Mouse (Mus musculus): ENCODE measurements at regions not wholly inside any gene's neighbourhood (a gene's known extent, or its start where the extent isn't known, plus 50 kb on each side); places are given as distances from the start of the nearest gene placed in this dataset.

GRCm38 (mm10) chr6:93061741-93062140, 118.4 kb upstream of the Adamts9 start:
- Histone ChIP-seq H3K4me2 (replicated peaks) (no peak overlapping the region), H3K9ac (no peak overlapping the region), H3K27me3 (no peaks in the 10 kb centered on the region), H3K4me1 (peaks cover 9% of the 10 kb centered on the region), H3K36me3 (no peaks in the 10 kb centered on the region), H3K9me3 (no peaks in the 10 kb centered on the region), H3K4me3 (no peak overlapping the region), H3K27ac (no peak overlapping the region)
- 47% methylated on average over 3 of the region's 3 CpGs for WGBS
- no peak for ATAC-seq (ENCODE audit: insufficient number of reproducible peaks, insufficient read depth, low FRiP score, low TSS enrichment)

- no peak overlapping the region for H3K4me2 ChIP-seq (replicated peaks)
- H3K36me3 ChIP-seq: no peaks in the 10 kb centered on the region
- H3K9ac ChIP-seq: no peak overlapping the region
- H3K27ac ChIP-seq: no peak overlapping the region
- ATAC-seq (ENCODE audit: insufficient number of reproducible peaks, insufficient read depth, low FRiP score, low TSS enrichment): no peak
- H3K4me3 ChIP-seq: no peak overlapping the region
- 43% methylated on average over 2 of the region's 2 CpGs for WGBS
- H3K9me3 ChIP-seq: no peaks in the 10 kb centered on the region
- H3K4me1 ChIP-seq: no peaks in the 10 kb centered on the region
- H3K27me3 ChIP-seq: no peaks in the 10 kb centered on the region
Measured at GRCm38 (mm10) chr6:93045524-93045923, 102.2 kb upstream of the Adamts9 start.

DNA sequence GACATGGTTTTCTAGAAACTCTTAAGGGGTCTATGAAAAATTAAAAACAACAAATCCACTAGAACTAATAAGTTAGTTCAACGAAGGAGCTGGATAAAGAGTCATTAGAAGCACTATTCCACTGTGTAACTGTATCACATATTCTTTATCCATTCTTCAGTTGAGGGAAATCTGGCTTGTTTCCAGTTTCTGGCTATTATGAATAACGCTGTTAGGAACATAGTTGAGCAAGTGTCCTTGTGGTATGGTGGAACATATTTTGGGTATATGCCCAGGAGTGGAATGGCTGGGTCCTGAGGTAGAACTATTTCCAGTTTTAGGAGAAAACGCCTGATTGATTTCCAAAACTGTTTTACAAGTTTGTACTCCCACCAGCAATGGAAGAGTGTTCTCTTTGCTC, 97.7 kb upstream of the Adamts9 start:
- 89% methylated on average over 3 of the region's 3 CpGs for WGBS
- no peaks in the 10 kb centered on the region for H3K27me3 ChIP-seq
- no peak overlapping the region for H3K4me3 ChIP-seq
- H3K4me2 ChIP-seq (replicated peaks): no peak overlapping the region
- no peaks in the 10 kb centered on the region for H3K36me3 ChIP-seq
- no peaks in the 10 kb centered on the region for H3K4me1 ChIP-seq
- ATAC-seq (ENCODE audit: insufficient number of reproducible peaks, insufficient read depth, low FRiP score, low TSS enrichment): no peak
- H3K9ac ChIP-seq: no peak overlapping the region
- H3K9me3 ChIP-seq: no peaks in the 10 kb centered on the region
- no peak overlapping the region for H3K27ac ChIP-seq

- no peak for ATAC-seq (ENCODE audit: insufficient number of reproducible peaks, insufficient read depth, low FRiP score, low TSS enrichment)
- no peaks in the 10 kb centered on the region for H3K9me3 ChIP-seq
- H3K27ac ChIP-seq: no peak overlapping the region
- 91% methylated on average over 1 of the region's 1 CpGs for WGBS
- H3K4me3 ChIP-seq: no peak overlapping the region
- H3K4me2 ChIP-seq (replicated peaks): no peak overlapping the region
- no peaks in the 10 kb centered on the region for H3K27me3 ChIP-seq
- H3K9ac ChIP-seq: no peak overlapping the region
- H3K4me1 ChIP-seq: no peaks in the 10 kb centered on the region
- H3K36me3 ChIP-seq: no peaks in the 10 kb centered on the region
Measured at GRCm38 (mm10) chr6:93031812-93032330, 88.6 kb upstream of the Adamts9 start.

DNA sequence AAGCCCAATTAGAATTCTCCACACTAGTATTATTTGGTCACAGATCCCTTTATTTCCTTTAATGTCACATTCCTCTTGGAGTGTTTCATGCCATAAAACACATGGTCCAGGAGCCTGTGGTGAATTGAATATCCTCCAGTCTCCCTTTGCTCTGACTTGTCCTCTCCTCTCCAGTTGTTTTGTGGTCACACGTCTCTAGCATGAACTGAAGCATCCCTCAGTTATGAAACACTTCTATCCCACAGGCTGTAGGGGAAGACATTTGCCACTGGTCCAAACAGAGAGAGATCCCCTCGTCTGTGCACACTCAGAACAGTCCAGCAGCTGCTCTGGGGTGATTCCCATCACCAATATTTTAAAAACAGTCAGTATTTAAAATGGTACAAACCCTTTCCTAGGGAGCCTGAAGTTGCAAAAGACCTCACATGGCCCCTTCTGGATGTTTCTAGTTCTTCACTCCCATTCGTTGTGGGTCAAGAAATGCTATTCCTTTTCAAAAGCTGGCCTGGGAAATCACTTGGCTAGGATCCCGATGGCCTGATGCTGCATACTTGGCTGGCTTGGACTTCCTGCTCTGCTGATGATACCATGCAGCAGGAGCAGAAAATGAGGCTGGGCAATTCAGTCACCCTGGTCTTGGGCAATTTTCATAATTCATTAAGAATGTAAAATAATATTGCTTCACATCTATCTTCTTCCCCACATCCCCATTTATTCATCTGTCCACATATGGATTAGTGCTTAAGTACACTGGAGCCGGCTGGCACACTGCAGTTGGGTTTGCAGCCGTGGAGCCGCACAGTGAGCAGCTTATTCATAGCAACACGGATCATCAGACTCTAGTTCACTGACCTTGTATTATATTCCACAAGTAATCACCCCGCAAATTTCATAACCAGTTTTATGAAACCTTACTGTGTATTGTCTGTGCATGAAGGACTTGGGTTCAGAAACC, 83.1 kb upstream of the Adamts9 start:
- no peak for ATAC-seq (ENCODE audit: insufficient number of reproducible peaks, insufficient read depth, low FRiP score, low TSS enrichment)
- Histone ChIP-seq H3K4me2 (replicated peaks) (no peak overlapping the region), H3K9me3 (no peaks in the 10 kb centered on the region), H3K27ac (no peak overlapping the region), H3K9ac (no peak overlapping the region), H3K27me3 (no peaks in the 10 kb centered on the region), H3K4me3 (no peak overlapping the region), H3K36me3 (no peaks in the 10 kb centered on the region), H3K4me1 (peaks cover 5% of the 10 kb centered on the region; the same call in 1 of the 2 replicates)
- WGBS: 73% methylated on average over 9 of the region's 9 CpGs

GRCm38 (mm10) chr6:93014534-93014933, 71.2 kb upstream of the Adamts9 start:
- ATAC-seq (ENCODE audit: insufficient number of reproducible peaks, insufficient read depth, low FRiP score, low TSS enrichment): no peak

GRCm38 (mm10) chr6:93011906-93012305, 68.6 kb upstream of the Adamts9 start:
- 0 out of 2 replicates have a peak, but pooled peaks cover 6% of the 10 kb centered on the region for H3K4me1 ChIP-seq
- no peak overlapping the region for H3K4me3 ChIP-seq
- H3K36me3 ChIP-seq: no peaks in the 10 kb centered on the region
- H3K9ac ChIP-seq: no peak overlapping the region
- whole genome bisulfite sequencing: 85% methylated on average over 5 of the region's 5 CpGs
- ATAC-seq (ENCODE audit: insufficient number of reproducible peaks, insufficient read depth, low FRiP score, low TSS enrichment): no peak
- H3K27me3 ChIP-seq: no peaks in the 10 kb centered on the region
- no peak overlapping the region for H3K27ac ChIP-seq
- H3K9me3 ChIP-seq: no peaks in the 10 kb centered on the region
- no peak overlapping the region for H3K4me2 ChIP-seq (replicated peaks)

More at GRCm38 (mm10) chr6:93014534-93014933, 71.2 kb upstream of the Adamts9 start:
- Histone ChIP-seq H3K4me1 (0 out of 2 replicates have a peak, but pooled peaks cover 6% of the 10 kb centered on the region), H3K27ac (no peak overlapping the region), H3K36me3 (no peaks in the 10 kb centered on the region), H3K9me3 (no peaks in the 10 kb centered on the region), H3K4me2 (replicated peaks) (no peak overlapping the region), H3K9ac (no peak overlapping the region), H3K4me3 (no peak overlapping the region), H3K27me3 (no peaks in the 10 kb centered on the region)
- 75% methylated on average over 1 of the region's 1 CpGs for whole genome bisulfite sequencing

- no peak for ATAC-seq (ENCODE audit: insufficient number of reproducible peaks, insufficient read depth, low FRiP score, low TSS enrichment)
- Histone ChIP-seq H3K27ac (no peak overlapping the region), H3K4me2 (replicated peaks) (no peak overlapping the region), H3K36me3 (no peaks in the 10 kb centered on the region), H3K9me3 (no peaks in the 10 kb centered on the region), H3K4me3 (no peak overlapping the region), H3K4me1 (no peaks in the 10 kb centered on the region), H3K9ac (no peak overlapping the region), H3K27me3 (no peaks in the 10 kb centered on the region)
- WGBS: 76% methylated on average over 3 of the region's 3 CpGs
Measured at GRCm38 (mm10) chr6:93004587-93005240, 61.4 kb upstream of the Adamts9 start.

DNA sequence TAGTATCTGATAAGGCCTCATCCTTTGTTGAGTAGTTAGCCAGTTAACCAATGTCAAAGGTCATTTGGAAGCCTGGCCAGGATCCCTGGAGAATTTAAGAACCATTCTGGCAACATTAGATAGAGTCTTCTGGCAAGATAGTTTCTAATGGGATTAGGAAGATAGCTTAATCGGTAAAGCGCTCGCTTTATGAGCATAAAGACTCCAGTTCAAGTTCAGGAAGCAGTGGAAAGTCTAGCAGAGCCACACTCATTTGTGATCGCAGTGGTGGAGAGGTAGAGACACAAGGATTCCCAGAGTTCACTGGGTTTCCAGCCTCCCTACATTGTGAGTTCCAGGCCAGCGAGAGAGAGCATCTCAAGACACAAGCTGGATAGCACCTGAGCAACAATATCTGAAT, 60.5 kb upstream of the Adamts9 start:
- no peak overlapping the region for H3K4me2 ChIP-seq (replicated peaks)

GRCm38 (mm10) chr6:92993647-92994046, 50.4 kb upstream of the Adamts9 start:
- WGBS: 84% methylated on average over 5 of the region's 5 CpGs
- Histone ChIP-seq H3K4me2 (replicated peaks) (no peak overlapping the region), H3K9ac (no peak overlapping the region), H3K4me3 (no peak overlapping the region), H3K4me1 (no peaks in the 10 kb centered on the region), H3K36me3 (no peaks in the 10 kb centered on the region), H3K27ac (no peak overlapping the region), H3K9me3 (no peaks in the 10 kb centered on the region), H3K27me3 (0 out of 2 replicates have a peak, but pooled peaks cover 2% of the 10 kb centered on the region)
- ATAC-seq (ENCODE audit: insufficient number of reproducible peaks, insufficient read depth, low FRiP score, low TSS enrichment): no peak

More for the DNA sequence above, 60.5 kb upstream of the Adamts9 start:
- ATAC-seq (ENCODE audit: insufficient number of reproducible peaks, insufficient read depth, low FRiP score, low TSS enrichment): no peak
- Histone ChIP-seq H3K4me3 (no peak overlapping the region), H3K9ac (no peak overlapping the region), H3K27ac (no peak overlapping the region), H3K9me3 (no peaks in the 10 kb centered on the region), H3K4me1 (no peaks in the 10 kb centered on the region), H3K27me3 (no peaks in the 10 kb centered on the region), H3K36me3 (no peaks in the 10 kb centered on the region)
- 92% methylated on average over 5 of the region's 5 CpGs for WGBS
